Mouse (Mus musculus) testis, adult 2 months (tissue): ENCODE results near the gene Xylt1. TPM values are rescaled to one million over a fixed set of nuclear protein-coding genes. Genes with fewer than 3 reads are reported as not detected.

Experiments
- H3K27ac ChIP-seq: fragments of 200-500 bp; 2 replicates; pipeline ENCODE4 v1.5.1; 2012; ENCODE audit warnings: low read depth, low read length; ENCODE audit not compliant: control insufficient read depth, insufficient read depth
- H3K27me3 ChIP-seq: fragments of 200-500 bp; 2 replicates; pipeline ENCODE4 v1.6.1; 2012; ENCODE audit warnings: mild to moderate bottlenecking, low read length, moderate library complexity; ENCODE audit not compliant: control insufficient read depth, insufficient read depth
- H3K36me3 ChIP-seq: fragments of 200-500 bp; 2 replicates; pipeline ENCODE4 v1.6.1; 2012; ENCODE audit warnings: mild to moderate bottlenecking, low read length; ENCODE audit not compliant: control insufficient read depth, insufficient read depth
- H3K4me1 ChIP-seq: fragments of 200-500 bp; 2 replicates; pipeline ENCODE4 v1.6.1; 2012; ENCODE audit warnings: low read length; ENCODE audit not compliant: control insufficient read depth, insufficient read depth
- H3K4me3 ChIP-seq: fragments of 200-500 bp; 2 replicates; pipeline ENCODE4 v1.5.1; 2012; ENCODE audit warnings: low read depth, mild to moderate bottlenecking, low read length, moderate library complexity, mixed read lengths; ENCODE audit not compliant: control insufficient read depth
- CTCF ChIP-seq: fragments of 200-500 bp; IDR thresholded peaks from 2 replicates; pipeline ENCODE4 v1.5.1; 2012; ENCODE audit warnings: low read depth, mild to moderate bottlenecking, inconsistent platforms, low read length, moderate library complexity; ENCODE audit not compliant: control insufficient read depth, insufficient read depth, insufficient replicate concordance
- POLR2A ChIP-seq: fragments of 200-500 bp; IDR thresholded peaks from 2 replicates; pipeline ENCODE4 v1.6.1; 2012; ENCODE audit warnings: low read depth, mild to moderate bottlenecking, inconsistent platforms, low read length, moderate library complexity; ENCODE audit not compliant: control insufficient read depth
- polyA plus RNA-seq: library from polyadenylated mRNA; depleted of rRNA; stranded (reverse); fragments of >200 nt; gene quantifications from 2 replicates; pipeline ENCODE4 v1.2.3, GENCODE M21; 2012

Xylt1 gene
- polyA plus RNA-seq, 1 experiment: 0.79 TPM

GRCm38 (mm10) chr7:117522092-117522635, 141.4 kb downstream of the Xylt1 start:
- H3K4me1 ChIP-seq: peaks cover 2% of the 10 kb centered on the region; the same call in 1 of the 2 replicates
- no peaks in the 10 kb centered on the region for H3K36me3 ChIP-seq
- no peak overlapping the region for H3K27ac ChIP-seq
- TF ChIP-seq POLR2A: no peak
- TF ChIP-seq CTCF: no peak
- H3K4me3 ChIP-seq: no peak overlapping the region
- H3K27me3 ChIP-seq: no peaks in the 10 kb centered on the region

GRCm38 (mm10) chr7:117524430-117525214, 143.8 kb downstream of the Xylt1 start:
- no peak for TF ChIP-seq POLR2A
- TF ChIP-seq CTCF: no peak
- H3K27ac ChIP-seq: no peak overlapping the region

DNA sequence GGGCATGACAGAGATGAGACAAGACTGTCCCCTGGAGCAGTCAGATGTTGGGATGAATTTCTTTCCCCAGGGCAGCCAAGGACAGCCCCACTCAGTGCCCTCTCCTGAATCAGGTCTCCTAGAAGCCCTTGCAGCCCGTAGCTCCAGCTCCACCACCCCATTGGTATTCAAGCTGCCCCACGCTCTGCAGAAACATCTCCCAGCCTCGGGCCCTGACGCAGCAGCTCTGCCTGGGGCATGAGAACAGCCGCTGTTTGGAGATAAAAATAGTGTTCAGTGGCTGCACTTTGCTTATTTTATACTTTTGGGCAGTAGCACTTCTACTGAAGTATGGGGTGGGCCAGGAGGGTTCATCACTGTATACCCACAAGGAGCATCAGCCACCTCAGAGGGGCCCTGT, 144.9 kb downstream of the Xylt1 start:
- TF ChIP-seq POLR2A (no peak), CTCF (no peak)

More at GRCm38 (mm10) chr7:117524430-117525214, 143.8 kb downstream of the Xylt1 start:
- no peak overlapping the region for H3K4me3 ChIP-seq
- H3K36me3 ChIP-seq: no peaks in the 10 kb centered on the region
- peaks cover 2% of the 10 kb centered on the region; the same call in 1 of the 2 replicates for H3K4me1 ChIP-seq
- H3K27me3 ChIP-seq: no peaks in the 10 kb centered on the region

GRCm38 (mm10) chr7:117526570-117526969, 145.8 kb downstream of the Xylt1 start:
- Histone ChIP-seq H3K36me3 (no peaks in the 10 kb centered on the region), H3K27ac (no peak overlapping the region), H3K27me3 (no peaks in the 10 kb centered on the region), H3K4me1 (peaks cover 2% of the 10 kb centered on the region; the same call in 1 of the 2 replicates), H3K4me3 (no peak overlapping the region)
- TF ChIP-seq POLR2A (no peak), CTCF (no peak)

More for the DNA sequence above, 144.9 kb downstream of the Xylt1 start:
- Histone ChIP-seq H3K36me3 (no peaks in the 10 kb centered on the region), H3K27ac (no peak overlapping the region), H3K4me3 (no peak overlapping the region), H3K27me3 (no peaks in the 10 kb centered on the region), H3K4me1 (peaks cover 2% of the 10 kb centered on the region; the same call in 1 of the 2 replicates)

GRCm38 (mm10) chr7:117529787-117530655, 149.2 kb downstream of the Xylt1 start:
- Histone ChIP-seq H3K4me3 (no peak overlapping the region), H3K36me3 (no peaks in the 10 kb centered on the region), H3K27me3 (no peaks in the 10 kb centered on the region), H3K4me1 (no peaks in the 10 kb centered on the region), H3K27ac (no peak overlapping the region)
- TF ChIP-seq POLR2A: no peak
- no peak for TF ChIP-seq CTCF

- no peak overlapping the region for H3K4me3 ChIP-seq
- no peaks in the 10 kb centered on the region for H3K27me3 ChIP-seq
- no peaks in the 10 kb centered on the region for H3K36me3 ChIP-seq
- TF ChIP-seq CTCF (no peak), POLR2A (no peak)
- H3K27ac ChIP-seq: no peak overlapping the region
- no peaks in the 10 kb centered on the region for H3K4me1 ChIP-seq
Observed at GRCm38 (mm10) chr7:117532651-117533050, 151.9 kb downstream of the Xylt1 start.

- H3K36me3 ChIP-seq: no peaks in the 10 kb centered on the region
- H3K4me1 ChIP-seq: no peaks in the 10 kb centered on the region
- H3K4me3 ChIP-seq: no peak overlapping the region
- no peaks in the 10 kb centered on the region for H3K27me3 ChIP-seq
- no peak overlapping the region for H3K27ac ChIP-seq
- TF ChIP-seq POLR2A (no peak), CTCF (no peak)
Observed at GRCm38 (mm10) chr7:117533164-117533563, 152.4 kb downstream of the Xylt1 start.
